Mouse (Mus musculus) adrenal gland, postnatal 4 days (tissue): ENCODE measurements around the gene Adssl1. TPM values are rescaled to one million over a fixed set of nuclear protein-coding genes. Genes with fewer than 3 reads are reported as not detected.

ENCODE experiments used
- DNase-seq, 2 experiments: peaks; one replicate each; pipeline ENCODE4 v3.0.0; 2021 to 2022; ENCODE audit warnings: low spot score in 2 of 2, mixed read lengths in 2 of 2
- total RNA-seq, 2 experiments: library from RNA; stranded (reverse); gene quantifications; 2 replicates each; pipeline ENCODE4 v1.2.3; 2021

Adssl1 gene
- total RNA-seq, 2 experiments from 2014 or later: 17.1 to 19.5 TPM

GRCm38 (mm10) chr12:112653157-112653824 is 33.4 kb downstream of the Adssl1 start:
- DNase-seq: peak in 1 of 2 experiments; percentile 77

- DNase-seq: no peak
Observed at GRCm38 (mm10) chr12:112654076-112654475, 34.2 kb downstream of the Adssl1 start.

GRCm38 (mm10) chr12:112658619-112659018 is 38.8 kb downstream of the Adssl1 start:
- DNase-seq: no peak

GRCm38 (mm10) chr12:112659109-112659508 is 39.3 kb downstream of the Adssl1 start:
- DNase-seq: peak; percentile 59 to 65

GRCm38 (mm10) chr12:112660576-112661326 is 40.9 kb downstream of the Adssl1 start:
- DNase-seq: no peak

GRCm38 (mm10) chr12:112661327-112661605 is 41.4 kb downstream of the Adssl1 start:
- no peak for DNase-seq

GRCm38 (mm10) chr12:112661851-112662250 is 42.0 kb downstream of the Adssl1 start:
- no peak for DNase-seq

GRCm38 (mm10) chr12:112663303-112663702 is 43.5 kb downstream of the Adssl1 start:
- no peak for DNase-seq

GRCm38 (mm10) chr12:112663716-112664115 is 43.9 kb downstream of the Adssl1 start:
- DNase-seq: no peak

- no peak for DNase-seq
Observed at GRCm38 (mm10) chr12:112664124-112664523, 44.3 kb downstream of the Adssl1 start.

- DNase-seq: no peak
Observed at GRCm38 (mm10) chr12:112664656-112665055, 44.8 kb downstream of the Adssl1 start.

- DNase-seq: no peak
Observed at GRCm38 (mm10) chr12:112665445-112665844, 45.6 kb downstream of the Adssl1 start.

GRCm38 (mm10) chr12:112665881-112666544 is 46.2 kb downstream of the Adssl1 start:
- DNase-seq: no peak

GRCm38 (mm10) chr12:112667619-112668297 is 47.9 kb downstream of the Adssl1 start:
- no peak for DNase-seq

GRCm38 (mm10) chr12:112670718-112671393 is 51.0 kb downstream of the Adssl1 start:
- peak in 1 of 2 experiments; percentile 64 for DNase-seq

- DNase-seq: no peak
Observed at GRCm38 (mm10) chr12:112671891-112672290, 52.0 kb downstream of the Adssl1 start.

GRCm38 (mm10) chr12:112672744-112673575 is 53.1 kb downstream of the Adssl1 start:
- no peak for DNase-seq

GRCm38 (mm10) chr12:112673576-112674091 is 53.8 kb downstream of the Adssl1 start:
- no peak for DNase-seq

- DNase-seq: no peak
Observed at GRCm38 (mm10) chr12:112674132-112675011, 54.5 kb downstream of the Adssl1 start, which contains the start of gene Akt1. Gene Akt1, minus strand, starts transcription at chr12:112674884.
